Mouse (Mus musculus) R1 (cell line): Measurements from ENCODE around the gene Tax1bp3.

ENCODE experiments used
- DNase-seq: peaks from one replicate; pipeline ENCODE4 v3.0.0-alpha.2; 2018; ENCODE audit warnings: low read depth, low spot score

Gene Tax1bp3

DNA sequence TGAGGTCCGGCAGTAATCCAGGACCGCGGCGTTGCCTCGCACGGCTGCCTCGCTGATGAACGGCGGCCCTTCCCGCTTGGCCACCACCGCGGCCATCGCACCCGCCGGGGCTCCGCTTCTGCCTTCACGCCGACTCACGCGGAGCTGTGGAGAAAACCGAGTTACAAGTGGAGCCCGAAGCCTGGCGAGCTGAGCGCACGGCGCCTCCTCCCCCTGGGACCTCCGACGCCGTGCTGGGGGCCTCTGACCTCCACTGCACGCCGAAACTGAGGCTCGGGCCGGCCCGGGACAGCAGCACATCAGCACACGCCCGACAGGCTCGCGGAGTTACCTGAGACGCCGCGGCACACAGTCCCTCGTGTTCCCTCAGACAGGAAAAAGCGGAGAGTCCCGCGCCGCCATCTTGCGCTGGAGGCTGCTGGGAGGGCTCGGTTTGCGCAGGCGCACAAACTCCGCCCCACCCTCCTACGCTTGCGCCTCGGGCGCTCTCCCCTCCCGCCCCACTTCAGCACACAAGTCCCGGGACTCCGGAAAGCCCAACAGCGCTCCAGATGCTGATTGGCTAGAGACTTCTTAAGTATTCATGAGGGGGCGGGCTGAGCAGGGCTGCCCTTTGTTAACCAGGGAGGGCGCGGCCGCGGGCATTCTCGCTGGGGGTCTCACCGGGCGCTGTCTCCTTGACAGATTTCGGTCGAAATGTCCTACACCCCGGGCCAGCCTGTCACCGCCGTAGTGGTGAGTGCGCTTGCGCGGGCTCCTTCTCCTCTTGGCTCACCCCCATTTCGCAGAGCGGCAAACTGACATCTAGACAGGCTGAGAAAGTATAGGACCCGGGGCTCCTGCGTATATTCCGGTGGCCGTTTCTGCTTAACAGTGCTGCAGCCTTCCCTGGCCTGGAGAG, at the start of gene Tax1bp3, which contains the start of gene Emc6:
TSS of gene Tax1bp3 (plus strand) at position 476 of the 901 bp plus-strand sequence.
TSS of gene Emc6 (minus strand) at position 430 of the 901 bp plus-strand sequence.
- DNase-seq = peak; percentile 99

GRCm38 (mm10) chr11:73131020-73131419, 45.9 kb upstream of the Tax1bp3 start:
- peak; percentile 71 for DNase-seq

DNA sequence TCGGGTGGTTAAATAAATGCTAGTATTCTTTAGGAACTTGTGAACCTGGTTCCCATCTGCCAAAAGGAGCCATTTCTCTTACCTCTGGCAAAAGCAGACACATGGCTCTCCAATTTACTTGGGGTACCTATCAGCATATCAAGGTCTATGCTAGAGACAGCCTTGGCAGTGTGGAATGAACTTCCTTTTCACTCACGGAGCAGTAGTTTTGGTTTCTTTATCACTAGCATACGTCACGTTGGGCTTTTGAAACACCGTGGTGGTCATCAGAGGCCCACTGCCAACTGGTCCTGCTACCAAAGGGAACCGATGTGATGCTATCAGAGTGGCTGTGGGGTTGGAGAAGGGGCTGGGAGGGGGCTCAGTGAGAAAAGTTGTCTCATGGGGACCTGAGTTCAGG, 43.9 kb upstream of the Tax1bp3 start:
- no peak for DNase-seq

DNA sequence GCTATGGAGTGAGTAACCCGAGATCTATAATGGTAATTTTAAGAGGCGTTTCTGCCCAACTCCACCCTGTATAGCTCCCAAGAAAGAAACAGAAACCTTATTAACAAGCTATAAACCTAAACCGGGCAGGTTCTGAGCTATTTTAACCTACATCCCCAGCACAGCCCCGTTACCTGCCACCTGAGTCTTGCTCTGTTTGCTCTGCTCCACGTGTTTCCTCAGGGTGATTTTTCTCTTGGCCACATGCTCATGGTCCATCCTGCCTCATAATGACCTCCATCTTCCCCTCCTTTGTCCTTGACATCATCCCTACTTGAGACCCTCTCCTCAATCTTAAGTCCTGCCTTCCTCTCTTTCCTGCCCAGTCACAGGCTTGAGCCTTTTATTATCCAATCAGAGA, 42.7 kb upstream of the Tax1bp3 start:
- DNase-seq = no peak

DNA sequence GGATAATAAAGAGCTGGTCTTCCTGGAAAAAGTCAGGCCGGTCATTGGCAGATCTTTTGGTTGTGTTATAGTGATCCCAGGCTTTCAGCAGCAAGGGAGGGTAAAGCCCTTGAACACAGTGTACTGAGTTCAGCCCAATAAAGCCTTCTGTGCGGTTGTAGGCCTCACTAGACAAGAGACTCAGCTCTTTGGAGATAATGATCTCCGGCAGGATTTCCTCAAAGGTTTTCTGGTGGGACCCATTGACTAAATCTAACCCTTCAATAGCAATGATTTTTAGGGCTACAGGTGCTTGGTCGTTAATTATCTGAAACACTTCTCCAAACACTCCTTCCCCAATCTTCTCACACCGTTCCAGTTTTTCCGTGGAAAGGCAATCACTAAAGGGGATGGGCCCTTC, 40.3 kb upstream of the Tax1bp3 start:
- no peak for DNase-seq

DNA sequence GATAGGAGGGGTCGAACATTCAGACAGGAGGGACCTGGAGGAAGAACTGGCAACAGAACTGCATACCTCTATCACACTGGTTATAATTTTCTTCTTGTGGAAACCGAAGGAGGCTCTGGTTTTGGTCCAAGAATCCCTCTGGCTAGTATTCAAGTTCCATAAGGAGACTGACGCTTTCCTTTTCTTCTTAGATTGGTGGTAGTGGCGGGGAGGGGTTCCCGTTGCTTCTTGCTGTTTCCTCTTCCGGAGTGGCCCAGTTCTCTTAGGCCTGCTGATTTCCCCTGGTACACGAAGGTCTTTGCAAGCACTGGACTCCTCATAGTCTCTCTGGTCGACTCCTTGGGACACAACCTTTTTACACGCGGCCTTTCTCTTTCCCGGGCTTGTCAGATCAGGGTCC, 39.8 kb upstream of the Tax1bp3 start:
- no peak for DNase-seq

DNA sequence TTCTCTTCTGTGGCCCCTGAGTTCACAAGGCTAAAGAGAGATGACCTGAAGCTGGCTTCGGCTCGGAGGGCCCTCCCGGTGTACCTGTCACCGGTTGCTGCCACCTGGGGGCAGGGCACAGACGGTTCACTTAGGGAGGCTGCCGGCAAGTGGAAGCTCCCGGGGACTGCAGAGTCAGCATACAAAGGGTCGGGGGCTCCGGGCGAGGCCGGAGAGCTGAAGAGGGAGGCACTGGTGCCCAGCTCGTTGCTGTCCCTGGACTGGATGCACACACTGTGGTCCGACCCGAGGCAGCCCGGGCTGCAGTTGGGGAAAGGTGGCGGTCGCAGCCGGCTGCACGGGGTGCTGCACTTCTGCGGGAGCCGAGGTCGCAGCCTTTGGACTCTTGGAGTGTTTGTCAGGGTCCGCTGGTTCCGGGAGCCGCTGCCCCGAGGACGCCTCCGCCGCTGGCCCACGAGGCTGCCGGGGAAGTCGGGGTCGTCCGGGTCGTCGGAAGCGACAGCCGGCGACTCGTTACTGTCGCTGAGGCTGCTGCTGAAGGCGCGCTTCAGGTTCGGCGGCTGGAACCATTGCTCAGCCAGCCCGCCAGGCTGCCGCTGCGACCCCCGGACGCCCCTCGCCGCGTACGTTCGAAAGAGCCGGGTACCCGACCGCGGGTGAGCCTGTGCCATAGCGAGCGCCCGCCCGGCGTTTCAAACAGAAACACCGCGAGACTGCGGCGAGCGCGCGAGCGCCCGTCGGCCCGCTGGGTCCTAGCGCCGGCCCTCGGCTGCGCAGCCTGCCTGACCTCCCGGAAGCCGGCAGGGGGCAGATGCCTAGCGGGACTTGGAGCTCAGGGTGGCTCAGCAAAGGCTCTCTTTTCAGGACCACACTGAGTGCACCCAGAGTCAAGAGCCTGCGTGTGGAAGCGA, 39.0 kb upstream of the Tax1bp3 start, which contains the start of gene Haspin:
TSS of gene Haspin (minus strand) at position 704 of the 911 bp plus-strand sequence.
- DNase-seq = peak; percentile 95

GRCm38 (mm10) chr11:73144261-73144681, 32.6 kb upstream of the Tax1bp3 start:
- DNase-seq = peak; percentile 61

DNA sequence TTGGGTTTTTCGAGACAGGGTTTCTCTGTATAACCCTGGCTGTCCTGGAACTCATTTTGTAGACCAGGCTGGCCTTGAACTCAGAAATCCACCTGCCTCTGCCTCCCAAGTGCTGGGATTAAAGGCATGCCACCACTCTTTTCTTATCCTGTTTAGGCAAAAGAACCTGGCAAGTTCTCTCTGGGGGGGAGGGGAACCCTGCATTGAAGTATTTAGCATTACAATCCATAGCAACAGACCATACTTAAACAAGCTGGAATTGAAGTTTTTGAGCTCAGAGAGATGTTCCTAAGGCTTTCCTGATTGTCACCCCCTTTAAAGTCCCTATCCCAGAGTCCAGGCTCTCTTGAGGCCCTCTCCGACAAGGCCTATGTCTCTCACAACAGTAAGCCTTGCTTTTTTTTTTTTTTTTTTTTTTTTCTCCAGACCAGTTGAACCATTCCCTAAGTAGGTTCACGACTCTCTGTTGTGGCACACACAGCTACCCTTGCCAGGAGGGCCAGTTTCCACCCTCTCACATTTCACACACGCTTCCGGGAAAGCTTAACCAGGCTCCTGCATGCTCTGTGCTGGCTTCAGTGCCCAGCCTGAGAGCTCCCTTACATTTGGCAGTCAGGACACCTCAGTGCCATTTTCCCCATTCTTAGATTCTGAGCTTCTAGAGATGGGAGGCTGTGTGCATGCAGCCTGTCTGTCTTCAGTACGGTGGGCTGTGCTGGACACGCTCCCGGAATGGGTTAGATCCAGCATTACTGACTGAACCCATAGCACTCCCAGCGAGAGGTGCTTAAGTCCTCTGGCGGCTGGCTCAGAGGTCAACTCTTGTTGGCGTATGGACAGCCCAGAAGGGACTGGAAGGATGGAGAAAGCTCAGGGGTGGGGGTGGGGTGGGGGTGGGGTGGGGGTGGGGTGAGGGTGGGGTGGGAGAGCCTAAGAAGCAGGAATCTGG, 30.6 kb upstream of the Tax1bp3 start:
- DNase-seq = peak; percentile 93

GRCm38 (mm10) chr11:73146975-73147365, 29.9 kb upstream of the Tax1bp3 start:
- peak; percentile 80 for DNase-seq

GRCm38 (mm10) chr11:73148209-73148608, 28.7 kb upstream of the Tax1bp3 start:
- DNase-seq = peak; percentile 46

- DNase-seq = no peak
Measured at GRCm38 (mm10) chr11:73155071-73155470, 21.8 kb upstream of the Tax1bp3 start.

DNA sequence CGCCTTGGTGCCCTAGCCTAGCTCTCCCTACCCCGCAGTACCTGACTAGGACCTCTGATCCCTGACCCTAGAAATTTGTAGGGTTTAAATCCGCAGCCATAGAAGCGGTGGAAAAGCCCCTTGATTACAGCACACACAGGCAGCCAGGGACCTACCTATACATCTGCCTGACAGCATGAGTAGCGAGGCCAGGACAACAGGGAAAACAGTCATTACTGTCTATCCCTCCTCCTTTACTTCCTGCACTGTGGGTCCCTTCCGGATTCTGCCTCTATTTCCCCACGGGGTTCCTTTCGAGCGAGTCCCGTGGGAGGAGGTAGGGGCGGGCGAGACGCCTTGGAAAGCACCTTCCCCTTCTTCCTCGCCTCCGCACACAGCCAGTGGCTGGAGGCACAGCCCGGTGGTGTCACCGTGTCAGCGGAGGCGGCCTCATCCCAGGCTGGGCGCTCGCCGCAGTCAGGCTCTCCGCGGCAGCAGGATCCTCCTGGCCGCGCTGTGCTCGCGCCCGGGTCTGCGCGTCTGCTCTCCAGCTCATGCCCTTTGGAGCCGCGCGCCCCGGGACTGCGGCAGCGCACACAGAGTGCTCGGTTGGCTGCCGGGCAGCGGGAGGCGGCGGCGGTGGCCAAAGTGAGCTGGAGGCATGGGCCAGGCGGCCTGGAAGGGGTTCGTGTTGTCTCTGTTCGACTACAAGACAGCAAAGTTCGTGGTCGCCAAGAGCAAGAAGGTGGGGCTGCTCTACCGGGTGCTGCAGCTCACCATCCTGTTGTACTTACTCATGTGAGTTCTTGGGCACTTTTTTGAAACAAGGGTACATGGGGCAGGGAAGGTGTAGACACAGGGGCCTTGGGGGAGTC, 16.7 kb upstream of the Tax1bp3 start, which contains the start of gene P2rx5:
TSS of gene P2rx5 (plus strand) at position 465 of the 854 bp plus-strand sequence.
- peak; percentile 71 for DNase-seq

- no peak for DNase-seq
Measured at GRCm38 (mm10) chr11:73160811-73161200, 16.1 kb upstream of the Tax1bp3 start.

DNA sequence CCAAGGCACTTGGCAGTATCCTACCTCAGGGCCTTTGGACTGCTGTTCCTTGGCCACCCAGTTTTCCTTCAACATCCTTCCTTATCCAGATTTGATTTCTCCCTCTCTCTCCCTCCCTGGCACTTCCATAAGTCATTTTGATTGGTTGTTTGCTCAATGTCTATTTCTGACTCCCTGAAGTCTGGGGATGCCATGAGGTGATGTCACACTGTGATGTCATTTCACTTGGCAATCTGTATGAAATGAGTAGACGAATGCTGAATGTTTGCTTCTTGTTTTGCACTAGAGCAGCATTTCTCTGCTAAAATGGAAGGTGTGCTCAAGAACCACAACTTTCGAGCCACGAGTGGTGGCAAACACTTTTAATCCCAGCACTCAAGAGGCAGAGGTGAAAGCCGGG, 15.3 kb upstream of the Tax1bp3 start:
- no peak for DNase-seq

DNA sequence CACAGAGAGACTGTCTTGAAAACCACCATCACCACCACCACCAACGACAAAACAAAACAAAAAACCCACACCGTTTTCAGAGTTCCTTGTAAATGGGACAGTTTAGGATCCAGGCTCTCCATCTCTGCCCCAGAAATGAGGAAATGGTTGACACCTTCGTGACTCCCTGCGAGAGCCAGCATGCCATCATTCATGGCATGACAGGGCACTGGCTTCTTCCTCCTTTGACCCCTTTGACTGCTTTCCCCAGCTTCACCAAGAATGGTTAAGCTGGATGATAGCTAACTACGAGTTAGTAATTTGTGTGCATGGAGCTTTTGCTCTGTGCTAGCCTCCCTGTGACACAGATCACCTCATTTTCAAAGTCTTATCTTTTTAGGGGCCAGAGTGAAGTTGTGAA, 14.6 kb upstream of the Tax1bp3 start:
- DNase-seq = no peak

DNA sequence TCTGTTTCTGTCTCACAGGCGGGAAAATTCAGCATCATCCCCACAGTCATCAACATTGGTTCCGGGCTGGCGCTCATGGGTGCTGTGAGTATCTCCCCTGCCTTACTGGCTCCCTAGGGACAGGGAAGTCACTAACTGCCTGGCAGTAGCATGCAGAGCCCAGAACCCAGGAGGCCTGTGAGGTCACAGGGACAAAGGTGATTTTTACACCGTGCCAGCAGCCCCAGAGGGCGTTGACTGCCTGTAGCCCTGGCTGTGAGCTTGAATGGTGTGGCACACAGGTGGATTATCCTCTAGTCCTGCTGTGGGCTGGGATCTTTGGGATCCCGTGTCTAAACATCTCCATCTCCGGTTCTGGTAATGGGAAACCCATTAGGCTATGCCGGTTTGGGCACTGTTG, 8.8 kb upstream of the Tax1bp3 start:
- DNase-seq = no peak

- DNase-seq = peak; percentile 64
Measured at GRCm38 (mm10) chr11:73168576-73168975, 8.3 kb upstream of the Tax1bp3 start.

DNA sequence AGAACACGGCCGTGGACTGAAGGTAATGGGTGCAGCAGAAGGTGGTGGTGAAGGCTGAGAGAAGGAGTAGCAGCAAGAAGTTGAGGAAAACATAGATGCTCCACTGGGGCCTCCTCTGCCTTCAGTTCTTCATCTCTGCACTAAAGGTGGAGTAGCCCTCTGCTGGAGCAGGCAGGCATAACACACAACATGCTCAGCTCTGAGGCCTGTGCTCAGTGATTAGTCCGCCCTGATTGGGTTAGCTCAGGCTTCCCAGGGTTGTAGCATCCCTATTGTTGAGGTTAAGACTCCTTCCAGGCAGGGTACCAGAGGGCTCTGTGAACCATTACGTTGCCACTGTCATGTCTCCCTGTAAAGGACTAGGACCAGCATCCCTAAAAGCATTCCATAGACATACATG, 7.7 kb upstream of the Tax1bp3 start:
- peak; percentile 92 for DNase-seq

- DNase-seq = no peak
Measured at GRCm38 (mm10) chr11:73172186-73172585, 4.7 kb upstream of the Tax1bp3 start.
